Mouse (Mus musculus) stomach, embryonic 15.5 days (tissue): ENCODE measurements around the gene Tuba1c. TPM values are rescaled to one million over a fixed set of nuclear protein-coding genes. Genes with fewer than 3 reads are reported as not detected.
A peak's percentile ranks its signal among the peaks of the same experiment; 100 is the strongest.

Source experiments
- ATAC-seq: fragments of 200-750 bp; cut with Nextera tagmentation; 2 replicates; pipeline ENCODE4 v1.8.0; 2017; ENCODE audit warnings: low read depth, moderate number of reproducible peaks, moderate TSS enrichment; ENCODE audit not compliant: insufficient read depth, low FRiP score
- H3K27ac ChIP-seq: fragments of 300-500 bp; sonication (generic); 2 replicates; pipeline ENCODE4 v1.5.1; 2015; ENCODE audit warnings: mild to moderate bottlenecking, inconsistent platforms
- H3K27me3 ChIP-seq: fragments of 300-500 bp; sonication (generic); replicated peaks from 2 replicates; pipeline ENCODE4 v1.6.1; 2015; ENCODE audit warnings: inconsistent platforms
- H3K36me3 ChIP-seq: fragments of 300-500 bp; sonication (generic); 2 replicates; pipeline ENCODE4 v1.6.1; 2015; ENCODE audit warnings: inconsistent platforms
- H3K4me1 ChIP-seq: fragments of 300-500 bp; sonication (generic); 2 replicates; pipeline ENCODE4 v1.6.1; 2015; ENCODE audit warnings: inconsistent platforms
- H3K4me2 ChIP-seq: fragments of 300-500 bp; sonication (generic); 2 replicates; pipeline ENCODE4 v1.6.1; 2015; ENCODE audit warnings: mild to moderate bottlenecking, inconsistent platforms
- H3K4me3 ChIP-seq: fragments of 300-500 bp; sonication (generic); replicated peaks from 2 replicates; pipeline ENCODE4 v1.5.1; 2015; ENCODE audit warnings: inconsistent platforms
- H3K9ac ChIP-seq: fragments of 300-500 bp; sonication (generic); 2 replicates; pipeline ENCODE4 v1.6.1; 2015; ENCODE audit warnings: inconsistent platforms
- H3K9me3 ChIP-seq: fragments of 300-500 bp; sonication (generic); 2 replicates; pipeline ENCODE4 v1.6.1; 2016; ENCODE audit warnings: inconsistent platforms
- WGBS: fragments of 180-500 bp; shearing (Covaris S2); methylation state at CpG from one replicate; pipeline ENCODE4 v1.1.7; 2015; 5-methylcytosine and 5-hydroxymethylcytosine counted together
- microRNA-seq: library from miRNA; unstranded; fragments of <30 nt; microRNA quantifications from one replicate; pipeline ENCODE4, GENCODE M21; 2016
- polyA plus RNA-seq: library from polyadenylated mRNA; unstranded; fragments of >200 nt; fragmentation: Nextera tagmentation; extraction: Ambion mirVana; gene quantifications from 2 replicates; pipeline ENCODE4 v1.2.1, GENCODE M21; 2015

Tuba1c gene
- polyA plus RNA-seq, 1 experiment from 2014 or later, result 196 TPM

DNA sequence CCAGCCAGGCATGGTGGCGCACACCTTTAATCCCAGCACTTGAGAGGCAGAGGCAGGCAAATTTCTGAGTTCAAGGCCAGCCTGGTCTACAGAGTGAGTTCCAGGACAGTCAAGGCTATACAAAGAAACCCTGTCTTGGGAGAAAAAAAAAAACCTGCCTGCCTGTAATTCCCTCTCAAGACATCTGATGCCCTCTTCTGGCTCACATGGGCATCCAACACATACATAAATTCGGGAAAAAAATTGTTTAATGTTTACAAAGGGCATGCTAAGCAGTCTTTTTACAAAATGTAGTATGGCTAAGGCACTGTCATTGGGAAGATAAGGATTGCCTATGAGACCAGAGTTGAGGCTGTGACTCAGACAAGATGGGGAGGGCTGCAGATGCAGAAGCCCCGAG lies 50.1 kb downstream of the Tuba1c start:
- H3K27ac ChIP-seq, result no peak overlapping the region
- peaks cover 12% of the 10 kb centered on the region; the same call in 1 of the 2 replicates for H3K27me3 ChIP-seq
- H3K9me3 ChIP-seq, result no peaks in the 10 kb centered on the region
- no peak overlapping the region for H3K4me3 ChIP-seq
- no peak for ATAC-seq
- H3K36me3 ChIP-seq, result peaks cover 28% of the 10 kb centered on the region
- 69% methylated on average over 3 of the region's 3 CpGs for WGBS
- peaks cover 28% of the 10 kb centered on the region for H3K4me1 ChIP-seq
- no peak overlapping the region for H3K4me2 ChIP-seq
- no peak overlapping the region for H3K9ac ChIP-seq

DNA sequence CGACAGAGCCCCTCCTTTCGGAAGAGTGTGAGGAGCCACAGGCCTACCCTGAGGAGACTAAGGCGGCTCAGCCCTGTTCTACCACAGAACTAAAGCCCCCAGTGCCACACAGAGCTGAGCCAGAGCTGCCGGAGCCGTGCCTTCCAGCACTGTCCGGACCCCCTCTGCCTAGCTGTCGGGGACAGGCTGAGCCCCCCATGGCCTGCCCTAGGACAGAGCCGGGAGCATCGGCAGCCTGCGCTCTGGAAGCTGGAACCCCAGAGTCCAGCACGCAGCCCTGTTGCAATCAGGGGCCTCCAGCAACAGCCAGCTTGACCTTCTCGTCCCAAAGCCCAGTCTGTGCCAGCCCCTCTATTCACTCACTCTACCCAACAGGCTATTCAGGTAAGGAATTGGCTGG lies 52.6 kb downstream of the Tuba1c start:
- peaks cover 15% of the 10 kb centered on the region; the same call in 1 of the 2 replicates for H3K4me1 ChIP-seq
- no peak overlapping the region for H3K4me2 ChIP-seq
- no peak for ATAC-seq
- H3K27me3 ChIP-seq, result peaks cover 33% of the 10 kb centered on the region
- H3K9me3 ChIP-seq, result no peaks in the 10 kb centered on the region
- H3K27ac ChIP-seq, result no peak overlapping the region
- H3K4me3 ChIP-seq, result no peak overlapping the region
- no peak overlapping the region for H3K9ac ChIP-seq
- 92% methylated on average over 12 of the region's 12 CpGs for WGBS
- H3K36me3 ChIP-seq, result peaks cover 25% of the 10 kb centered on the region

DNA sequence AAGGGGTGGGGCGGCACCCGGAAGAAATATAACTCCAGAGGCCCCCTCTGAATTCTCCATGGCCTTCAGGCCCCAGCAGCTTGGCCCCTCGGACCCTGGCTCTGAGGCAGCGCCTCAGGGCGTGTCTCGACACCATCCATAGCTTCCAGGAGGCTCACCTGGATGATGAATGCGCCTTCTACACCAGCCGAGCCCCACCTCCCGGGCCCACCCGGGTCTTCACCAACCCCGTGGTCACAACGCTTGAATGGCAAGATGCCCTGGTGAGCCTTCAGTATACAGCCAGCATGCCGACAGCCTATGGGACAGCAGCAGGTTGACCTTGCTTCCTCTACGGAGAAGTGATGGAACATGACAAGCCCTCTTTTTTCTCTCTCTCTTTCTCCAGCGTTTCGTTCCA lies 53.1 kb downstream of the Tuba1c start:
- Histone ChIP-seq H3K4me3 (no peak overlapping the region), H3K9me3 (no peaks in the 10 kb centered on the region), H3K9ac (no peak overlapping the region), H3K4me2 (no peak overlapping the region), H3K27ac (no peak overlapping the region), H3K27me3 (peaks cover 39% of the 10 kb centered on the region), H3K4me1 (peaks cover 17% of the 10 kb centered on the region), H3K36me3 (peaks cover 25% of the 10 kb centered on the region)
- no peak for ATAC-seq
- 90% methylated on average over 16 of the region's 16 CpGs for WGBS

DNA sequence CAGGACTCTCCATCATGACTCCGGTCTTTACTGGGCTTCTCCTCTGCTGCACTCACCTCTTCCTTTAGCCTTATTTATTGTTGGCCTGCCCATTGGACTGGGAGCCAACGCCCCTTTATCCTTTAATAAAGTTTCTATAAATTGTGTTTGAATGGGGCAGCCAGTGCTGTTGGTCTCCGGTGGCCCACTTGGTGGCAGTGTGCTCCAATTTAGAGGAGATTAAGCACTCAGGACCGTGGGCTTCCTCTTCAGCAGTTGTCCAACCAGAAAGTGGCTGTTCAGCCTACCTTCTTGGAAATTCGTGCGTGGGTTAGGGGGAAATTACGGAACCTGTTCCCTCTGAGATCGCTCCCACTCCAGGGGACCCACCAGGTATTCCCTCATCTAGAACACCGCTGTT lies 53.6 kb downstream of the Tuba1c start:
- H3K4me3 ChIP-seq, result no peak overlapping the region
- ATAC-seq, result no peak
- peaks cover 21% of the 10 kb centered on the region for H3K4me1 ChIP-seq
- H3K9ac ChIP-seq, result no peak overlapping the region
- H3K9me3 ChIP-seq, result no peaks in the 10 kb centered on the region
- peaks cover 25% of the 10 kb centered on the region for H3K36me3 ChIP-seq
- no peak overlapping the region for H3K4me2 ChIP-seq
- WGBS, result 67% methylated on average over 9 of the region's 9 CpGs
- no peak overlapping the region for H3K27ac ChIP-seq
- peaks cover 43% of the 10 kb centered on the region for H3K27me3 ChIP-seq

DNA sequence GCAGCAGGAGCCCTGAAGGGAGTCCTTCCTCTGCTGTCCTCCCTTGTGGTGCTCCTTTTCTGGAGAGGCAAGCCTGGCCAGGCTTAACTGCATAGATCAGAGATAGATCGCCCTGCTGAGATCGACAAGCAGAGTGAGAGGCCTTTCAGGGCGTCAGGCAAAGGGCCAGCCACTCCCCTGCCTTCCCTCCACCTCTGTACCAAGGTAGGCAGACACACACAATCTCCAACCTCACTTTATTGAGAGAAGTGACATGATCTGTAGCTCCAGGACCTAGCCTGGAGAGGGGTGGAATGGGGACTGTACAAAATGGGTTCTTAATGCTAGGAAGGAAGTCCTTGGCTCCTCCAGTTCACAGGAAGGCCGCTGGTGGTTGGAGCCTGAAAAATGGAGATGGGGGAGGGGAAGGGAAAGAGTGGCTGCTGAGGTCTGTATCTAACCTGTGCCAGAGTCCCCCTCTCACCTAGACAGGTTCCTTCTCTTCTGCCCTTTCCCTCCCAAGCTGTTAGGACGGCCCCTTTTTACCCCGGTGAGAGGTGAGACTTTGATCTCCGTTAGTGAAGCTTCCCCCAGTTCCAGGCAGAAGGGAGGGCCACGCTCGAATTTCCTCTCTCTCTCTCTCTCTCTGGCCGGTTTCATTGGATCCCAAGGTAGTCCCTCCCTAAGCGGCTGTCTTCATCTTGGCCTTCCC lies 54.3 kb downstream of the Tuba1c start:
- Histone ChIP-seq H3K4me2 (peak overlapping the region; percentile 21; the same call in 1 of the 2 replicates), H3K27ac (no peak overlapping the region), H3K36me3 (peaks cover 25% of the 10 kb centered on the region), H3K4me3 (no peak overlapping the region; the same call in 1 of the 2 replicates), H3K9me3 (no peaks in the 10 kb centered on the region), H3K4me1 (peaks cover 21% of the 10 kb centered on the region), H3K27me3 (peaks cover 50% of the 10 kb centered on the region), H3K9ac (no peak overlapping the region)
- 10% methylated on average over 11 of the region's 11 CpGs for WGBS
- 0 out of 2 replicates have a peak, but pooled peaks have one; percentile 5 for ATAC-seq

DNA sequence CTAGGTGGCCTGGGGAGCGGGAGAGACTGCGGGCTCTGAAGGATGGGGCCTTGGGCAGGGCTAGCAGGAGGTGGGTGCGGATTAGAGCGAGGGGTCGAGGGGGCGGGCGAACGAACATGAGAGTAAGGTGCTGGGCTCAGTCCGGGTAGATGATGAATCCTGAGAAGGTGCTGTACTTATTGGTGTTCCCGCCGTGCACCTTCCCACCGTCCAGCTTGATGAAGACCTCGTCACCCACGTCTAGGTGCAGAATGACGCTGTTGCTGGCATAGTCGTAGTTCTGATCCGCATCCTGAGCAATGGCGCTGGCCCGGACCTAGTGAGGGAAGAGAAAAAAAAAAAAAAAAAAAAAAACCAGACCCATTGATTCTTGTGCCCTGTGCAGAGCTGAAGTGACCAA lies 54.9 kb downstream of the Tuba1c start:
- no peaks in the 10 kb centered on the region for H3K9me3 ChIP-seq
- H3K4me3 ChIP-seq, result no peak overlapping the region; the same call in 1 of the 2 replicates
- peaks cover 25% of the 10 kb centered on the region for H3K36me3 ChIP-seq
- H3K9ac ChIP-seq, result no peak overlapping the region
- no peak for ATAC-seq
- peaks cover 56% of the 10 kb centered on the region for H3K27me3 ChIP-seq
- H3K27ac ChIP-seq, result no peak overlapping the region
- H3K4me1 ChIP-seq, result peaks cover 21% of the 10 kb centered on the region
- 17% methylated on average over 19 of the region's 19 CpGs for WGBS
- H3K4me2 ChIP-seq, result peak overlapping the region; percentile 21; the same call in 1 of the 2 replicates

DNA sequence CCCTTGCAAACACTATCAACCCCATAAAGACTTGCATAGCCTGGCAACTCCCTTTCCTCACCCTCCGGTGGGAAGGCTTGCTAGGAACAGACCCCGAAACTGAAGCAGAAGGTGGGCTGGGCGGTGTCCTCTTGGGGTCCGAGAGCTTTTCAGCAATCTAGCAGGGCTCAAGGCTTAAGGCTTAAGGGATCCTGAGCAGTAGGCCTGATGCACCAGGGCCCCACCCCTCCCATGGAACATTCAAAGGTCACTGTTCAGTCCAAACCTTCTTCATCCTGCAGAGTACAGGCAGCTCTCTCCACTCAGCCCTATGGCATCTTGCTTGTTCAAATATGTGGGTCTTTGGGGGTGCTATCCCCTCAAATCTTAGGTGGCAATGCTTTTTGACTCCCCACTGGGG lies 56.3 kb downstream of the Tuba1c start:
- H3K4me3 ChIP-seq, result no peak overlapping the region
- H3K36me3 ChIP-seq, result peaks cover 22% of the 10 kb centered on the region
- no peak overlapping the region for H3K4me2 ChIP-seq
- H3K27me3 ChIP-seq, result peaks cover 69% of the 10 kb centered on the region
- H3K9me3 ChIP-seq, result no peaks in the 10 kb centered on the region
- H3K27ac ChIP-seq, result no peak overlapping the region
- H3K4me1 ChIP-seq, result peaks cover 21% of the 10 kb centered on the region
- no peak for ATAC-seq
- WGBS, result 87% methylated on average over 4 of the region's 4 CpGs
- no peak overlapping the region for H3K9ac ChIP-seq

DNA sequence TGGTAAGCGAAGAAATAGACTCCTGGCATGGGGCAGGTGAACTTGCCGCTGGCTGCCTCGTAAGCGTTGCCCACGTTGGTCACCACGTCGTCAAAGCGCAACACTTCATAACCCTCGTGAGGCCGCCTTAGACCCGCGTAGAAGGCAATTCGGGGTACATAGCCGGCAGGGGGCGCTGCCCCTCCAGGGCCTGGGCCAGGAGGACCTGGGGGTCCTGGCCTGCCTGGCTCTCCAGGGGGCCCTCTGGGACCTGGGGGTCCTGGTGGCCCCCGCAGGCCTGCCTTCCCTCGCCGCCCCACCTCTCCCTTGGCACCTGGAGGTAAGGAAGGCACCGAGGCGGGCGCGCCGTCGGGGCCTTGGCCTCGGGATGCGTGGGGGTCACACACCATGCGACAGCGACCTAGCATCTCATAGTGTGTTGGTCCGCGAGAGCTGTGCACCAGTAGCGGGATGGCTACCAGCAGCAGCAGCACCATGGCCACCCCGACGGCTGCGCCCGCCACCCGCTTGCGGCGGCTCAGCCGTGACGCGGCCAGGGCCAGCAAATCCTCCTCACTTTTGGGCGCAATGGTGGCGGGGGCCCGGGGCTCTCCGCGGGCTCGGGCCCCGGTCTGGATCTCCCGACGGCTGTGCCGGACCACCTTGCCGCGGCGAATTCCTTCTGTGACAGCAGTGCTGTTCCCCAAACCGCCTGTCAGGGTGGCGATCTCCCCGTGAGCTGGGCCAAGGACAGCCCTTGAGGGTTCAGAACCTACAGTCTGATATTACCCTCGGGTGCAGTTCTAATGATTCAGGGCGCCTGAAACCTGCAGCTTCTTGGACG lies 57.8 kb downstream of the Tuba1c start, which contains the start of gene C1ql4:
Gene C1ql4, minus strand, starts transcription at position 565 of the 823 bp plus-strand sequence.
- ATAC-seq, result no peak
- Histone ChIP-seq H3K4me3 (peak within 1 kb of the TSS; percentile 30; the same call in 1 of the 2 replicates), H3K27ac (no peak within 1 kb of the TSS), H3K36me3 (peaks cover 12% of the 10 kb centered on the region), H3K9ac (no peak within 1 kb of the TSS), H3K4me2 (peak within 1 kb of the TSS; percentile 58), H3K27me3 (peaks cover 81% of the 10 kb centered on the region), H3K9me3 (no peaks in the 10 kb centered on the region), H3K4me1 (peaks cover 21% of the 10 kb centered on the region)
- 8% methylated on average over 60 of the region's 60 CpGs for WGBS

Small RNA genes within 50 kb of the gene (microRNA-seq; reads per million reads assigned to microRNA genes)
- gene Mir6960, result 0.97 reads per million

Other genes starting within 250 kb of the Tuba1c start
- not detected in 2 replicates for gene Wnt1, start 240.0 kb upstream of the Tuba1c start, polyA plus RNA-seq
- gene Ddn, start 220.4 kb upstream of the Tuba1c start, polyA plus RNA-seq, result not detected in 2 replicates
- gene Prkag1, start 198.4 kb upstream of the Tuba1c start, polyA plus RNA-seq, result 82.4 and 85.6 TPM in 2 replicates
- gene Kmt2d, start 158.7 kb upstream of the Tuba1c start, polyA plus RNA-seq, result 10.6 and 11.6 TPM in 2 replicates
- 8.6 and 8.8 TPM in 2 replicates for gene Rhebl1, start 135.4 kb upstream of the Tuba1c start, polyA plus RNA-seq
- gene Dhh, start 131.4 kb upstream of the Tuba1c start, polyA plus RNA-seq, result 0.71 and 1.0 TPM in 2 replicates
- gene Lmbr1l, start 111.7 kb upstream of the Tuba1c start, polyA plus RNA-seq, result 14.5 TPM in 2 replicates
- 1,197 and 1,299 TPM in 2 replicates for gene Tuba1b, start 95.3 kb upstream of the Tuba1c start, polyA plus RNA-seq
- not detected in 2 replicates for gene Gm49450, start 76.3 kb upstream of the Tuba1c start, polyA plus RNA-seq
- gene Tuba1a, start 76.2 kb upstream of the Tuba1c start, polyA plus RNA-seq, result 915 and 964 TPM in 2 replicates
- 33.5 and 38.7 TPM in 2 replicates for gene Prph, start 25.3 kb downstream of the Tuba1c start, polyA plus RNA-seq
- gene Troap, start 44.7 kb downstream of the Tuba1c start, polyA plus RNA-seq, result 24.6 and 29.2 TPM in 2 replicates
- gene C1ql4, start 57.9 kb downstream of the Tuba1c start, polyA plus RNA-seq, result 0.09 TPM in 1 of 2 replicates, not detected in the other
- 18.6 and 23.0 TPM in 2 replicates for gene Dnajc22, start 63.3 kb downstream of the Tuba1c start, polyA plus RNA-seq
- 28.3 and 32.1 TPM in 2 replicates for gene Spats2, start 96.0 kb downstream of the Tuba1c start, polyA plus RNA-seq
- 0.77 and 1.2 TPM in 2 replicates for gene Kcnh3, start 195.0 kb downstream of the Tuba1c start, polyA plus RNA-seq
- 107 and 122 TPM in 2 replicates for gene Mcrs1, start 222.1 kb downstream of the Tuba1c start, polyA plus RNA-seq